Comparison of ENCODE assay signal across 9 mouse cellular contexts in genomic region chr6:42373669-42374430, GRCm38 (mm10). TPM values are rescaled to one million over a fixed set of nuclear protein-coding genes. Genes with fewer than 3 reads are reported as not detected.
DNase-seq lines count a peak whose midpoint lies in the region; ATAC-seq and TF ChIP-seq lines count a peak whose summit lies in the region.
"Had no signal": no experiment of that assay in that cellular context is flagged by ENCODE, and none has a peak within 500 bp of the region (broad histone marks: within the 10 kb centered on the region; RNA-seq: fewer than 3 reads in every experiment).

No protein-coding gene starts in this region.

- H3K9ac ChIP-seq in heart, embryonic 16.5 days (ENCODE audit: low read length): peak overlapping the region; percentile 76
- no peak overlapping the region for H3K9ac ChIP-seq in liver, embryonic 15.5 days

- H3K27ac ChIP-seq in cerebellum, adult 2 months (ENCODE audit: insufficient read depth, low read length): no peak overlapping the region
- H3K27ac ChIP-seq in heart, embryonic 16.5 days (ENCODE audit: low read length): no peak overlapping the region
- no peak overlapping the region for H3K27ac ChIP-seq in liver, embryonic 15.5 days (replicated peaks)

- H3K36me3 ChIP-seq in heart, embryonic 16.5 days (ENCODE audit: control insufficient read depth, insufficient read depth): no peaks in the 10 kb centered on the region
- no peaks in the 10 kb centered on the region for H3K36me3 ChIP-seq in liver, embryonic 15.5 days (replicated peaks)

- TF ChIP-seq POLR2A in cerebellum, adult 2 months (IDR thresholded peaks at IDR 0.05; ENCODE audit: borderline replicate concordance, insufficient read depth, low read length): no peak

- peak overlapping the region; percentile 96 for H3K4me2 ChIP-seq in heart, embryonic 16.5 days (ENCODE audit: low read depth, low read length)
- peak overlapping the region; percentile 68 for H3K4me2 ChIP-seq in liver, embryonic 15.5 days

- peak overlapping the region; percentile 22 for H3K4me3 ChIP-seq in cerebellum, adult 2 months (replicated peaks; ENCODE audit: insufficient read depth, low read depth, low read length)
- peak overlapping the region; percentile 66 for H3K4me3 ChIP-seq in heart, embryonic 16.5 days (ENCODE audit: low read length)
- H3K4me3 ChIP-seq in liver, embryonic 15.5 days (replicated peaks): peak overlapping the region; percentile 55

- TF ChIP-seq CTCF in cerebellum, adult 2 months (IDR thresholded peaks at IDR 0.05; ENCODE audit: borderline replicate concordance, insufficient read depth, low read depth, low read length): no peak

- H3K4me1 ChIP-seq in cerebellum, adult 2 months (ENCODE audit: control insufficient read depth, insufficient read depth, low read length): peaks cover 4% of the 10 kb centered on the region
- peaks cover 43% of the 10 kb centered on the region for H3K4me1 ChIP-seq in heart, embryonic 16.5 days (ENCODE audit: control insufficient read depth, insufficient read depth, low read length)
- peaks cover 12% of the 10 kb centered on the region; the same call in 1 of the 2 replicates for H3K4me1 ChIP-seq in liver, embryonic 15.5 days (replicated peaks)

- peak in 1 of 2 experiments; percentile 18 for DNase-seq in cerebellum, adult 2 months
- DNase-seq in cerebellum, postnatal 14 days: no peak
- DNase-seq in 3T3-L1 (ENCODE audit: low read depth, low spot score): peak; percentile 73
- DNase-seq in right cerebral cortex, adult 2 months (ENCODE audit: low spot score in 2 of 2): no peak
- DNase-seq in gastrocnemius, postnatal 25 days: no peak
- no peak for DNase-seq in cerebellum, adult 9-11 months

- no peak for ATAC-seq in heart, embryonic 16.5 days (replicated peaks; ENCODE audit: extremely low read depth, insufficient read depth, low FRiP score)
- ATAC-seq in liver, embryonic 15.5 days (ENCODE audit: insufficient read depth): no peak

- no peaks in the 10 kb centered on the region for H3K9me3 ChIP-seq in heart, embryonic 16.5 days (replicated peaks; ENCODE audit: control insufficient read depth, low read length)
- no peaks in the 10 kb centered on the region for H3K9me3 ChIP-seq in liver, embryonic 15.5 days (replicated peaks)

- 42% methylated on average over 7 of the region's 7 CpGs for WGBS in cerebellum, adult 2 months
- WGBS in heart, embryonic 16.5 days: 36% methylated on average over 7 of the region's 7 CpGs
- 33% methylated on average over 7 of the region's 7 CpGs for WGBS in liver, embryonic 15.5 days (ENCODE audit: insufficient replicate concordance)

- no peaks in the 10 kb centered on the region for H3K27me3 ChIP-seq in cerebellum, adult 2 months (ENCODE audit: control insufficient read depth, insufficient read depth, low read length)
- H3K27me3 ChIP-seq in heart, embryonic 16.5 days (ENCODE audit: control insufficient read depth, insufficient read depth, low read length): no peaks in the 10 kb centered on the region
- H3K27me3 ChIP-seq in liver, embryonic 15.5 days: peaks cover 4% of the 10 kb centered on the region; the same call in 1 of the 2 replicates

RNA-seq across cellular contexts. Expression of gene Epha1, which starts 0.8 kb away (rescaled TPM):
- 0.43 and 0.46 TPM in 2 replicates for polyA plus RNA-seq in cerebellum, adult 2 months (2012; rRNA removed)
- 1.9 and 2.9 TPM in 2 replicates for polyA plus RNA-seq in heart, embryonic 16.5 days (2015; fragmentation: Nextera tagmentation; extraction: Ambion mirVana)
- 6.2 and 6.7 TPM in 2 replicates for polyA plus RNA-seq in liver, embryonic 15.5 days (2015; fragmentation: Nextera tagmentation; extraction: Ambion mirVana)
- total RNA-seq in gastrocnemius, postnatal 25 days (2021): under 1 TPM; 0.15 to 0.32 TPM

RNA-seq across cellular contexts. Expression of gene Zyx, which starts 24.4 kb away (rescaled TPM):
- 123 and 129 TPM in 2 replicates for polyA plus RNA-seq in cerebellum, adult 2 months (2012; rRNA removed)
- polyA plus RNA-seq in heart, embryonic 16.5 days (2015; fragmentation: Nextera tagmentation; extraction: Ambion mirVana): 152 and 159 TPM in 2 replicates
- polyA plus RNA-seq in liver, embryonic 15.5 days (2015; fragmentation: Nextera tagmentation; extraction: Ambion mirVana): 39.7 and 41.9 TPM in 2 replicates
- 10 to 100 TPM; 28.8 to 32.3 TPM for total RNA-seq in gastrocnemius, postnatal 25 days (2021)

RNA-seq across cellular contexts. Expression of gene Tas2r143, which starts 26.2 kb away (rescaled TPM):
- 0.33 and 1.0 TPM in 2 replicates for polyA plus RNA-seq in cerebellum, adult 2 months (2012; rRNA removed)
- polyA plus RNA-seq in heart, embryonic 16.5 days (2015; fragmentation: Nextera tagmentation; extraction: Ambion mirVana): not detected in 2 replicates
- polyA plus RNA-seq in liver, embryonic 15.5 days (2015; fragmentation: Nextera tagmentation; extraction: Ambion mirVana): not detected in 2 replicates
- total RNA-seq in gastrocnemius, postnatal 25 days (2021): not detected

RNA-seq across cellular contexts. Expression of gene Tas2r135, which starts 31.4 kb away (rescaled TPM):
- 0.72 and 0.84 TPM in 2 replicates for polyA plus RNA-seq in cerebellum, adult 2 months (2012; rRNA removed)
- not detected in 2 replicates for polyA plus RNA-seq in heart, embryonic 16.5 days (2015; fragmentation: Nextera tagmentation; extraction: Ambion mirVana)
- polyA plus RNA-seq in liver, embryonic 15.5 days (2015; fragmentation: Nextera tagmentation; extraction: Ambion mirVana): not detected in 2 replicates
- not detected for total RNA-seq in gastrocnemius, postnatal 25 days (2021)
- total RNA-seq: granulocyte monocyte progenitor cell, adult 5-6 weeks had no signal

RNA-seq across cellular contexts. Expression of gene Fam131b, which starts 49.4 kb away (rescaled TPM):
- polyA plus RNA-seq in cerebellum, adult 2 months (2012; rRNA removed): 102 and 117 TPM in 2 replicates
- polyA plus RNA-seq in heart, embryonic 16.5 days (2015; fragmentation: Nextera tagmentation; extraction: Ambion mirVana): 0.17 and 0.21 TPM in 2 replicates
- not detected in 2 replicates for polyA plus RNA-seq in liver, embryonic 15.5 days (2015; fragmentation: Nextera tagmentation; extraction: Ambion mirVana)
- under 1 TPM; 0.41 to 0.54 TPM for total RNA-seq in gastrocnemius, postnatal 25 days (2021)
- total RNA-seq: granulocyte monocyte progenitor cell, adult 5-6 weeks had no signal
